Mouse (Mus musculus) MEL-GATA-1-ER (cell line): ENCODE results near the gene Sgsh.

ENCODE experiments used
- DNase-seq: peaks from one replicate; pipeline ENCODE4 v3.0.0-alpha.2; 2012; ENCODE audit warnings: low read depth; ENCODE audit errors: extremely low read depth

Gene Sgsh

GRCm38 (mm10) chr11:119307658-119307867 lies 47.8 kb downstream of the Sgsh start, which contains the start of gene Card14:
Card14 (plus strand) TSS chr11:119307768.
- DNase-seq, result no peak

- no peak for DNase-seq
Observed at GRCm38 (mm10) chr11:119306762-119307657, 48.3 kb downstream of the Sgsh start.

- peak; percentile 37 for DNase-seq
Observed at GRCm38 (mm10) chr11:119304904-119305712, 50.2 kb downstream of the Sgsh start.

GRCm38 (mm10) chr11:119300986-119301385 lies 54.4 kb downstream of the Sgsh start:
- DNase-seq, result no peak

GRCm38 (mm10) chr11:119300246-119300935 lies 54.9 kb downstream of the Sgsh start:
- DNase-seq, result no peak

GRCm38 (mm10) chr11:119299391-119300245 lies 55.7 kb downstream of the Sgsh start, which contains the start of gene Eif4a3:
Eif4a3 (minus strand) TSS chr11:119300089.
- peak; percentile 82 for DNase-seq

GRCm38 (mm10) chr11:119298917-119299316 lies 56.4 kb downstream of the Sgsh start:
- DNase-seq, result no peak

- no peak for DNase-seq
Observed at GRCm38 (mm10) chr11:119297996-119298395, 57.3 kb downstream of the Sgsh start.
